Mouse (Mus musculus): ENCODE measurements around the gene Gpr143. TPM values are rescaled to one million over a fixed set of nuclear protein-coding genes. Genes with fewer than 3 reads are reported as not detected.

The Gpr143 gene
- polyA plus RNA-seq, 1 experiment from 2014 or later, result not detected

DNA sequence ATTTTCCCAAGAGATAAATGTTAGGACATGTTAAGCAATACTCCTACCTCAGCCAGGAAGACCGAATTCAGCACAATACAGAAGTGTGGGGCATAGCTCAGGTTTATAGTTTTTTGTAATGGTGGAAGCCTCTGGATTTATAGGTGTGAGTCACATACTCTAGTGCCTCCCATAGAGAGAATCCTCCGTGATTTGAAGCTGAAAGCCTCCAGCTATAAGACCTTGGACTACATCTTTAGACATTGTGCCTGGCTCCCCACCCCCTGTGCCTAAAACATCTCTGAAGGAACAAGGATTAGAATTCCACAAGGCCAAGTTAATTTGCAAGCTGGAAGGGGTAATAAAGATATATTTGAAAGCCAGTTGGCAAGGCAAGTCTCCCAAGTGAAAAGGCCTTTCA, 19.3 kb upstream of the Gpr143 start:
- H3K27me3 ChIP-seq (ENCODE audit: control insufficient read depth, insufficient read depth, low read length), result no peaks in the 10 kb centered on the region
- no peak overlapping the region for H3K27ac ChIP-seq (replicated peaks; ENCODE audit: low read depth, low read length)
- H3K4me1 ChIP-seq (ENCODE audit: control insufficient read depth, insufficient read depth, low read length), result no peaks in the 10 kb centered on the region
- no peak for ATAC-seq (ENCODE audit: insufficient number of reproducible peaks, low FRiP score, low TSS enrichment, low read depth)
- H3K9ac ChIP-seq (ENCODE audit: low read length), result no peak overlapping the region
- WGBS, result 39% methylated on average over 2 of the region's 2 CpGs
- H3K4me3 ChIP-seq (ENCODE audit: low read depth, low read length), result no peak overlapping the region
- no peak for DNase-seq (ENCODE audit: low spot score)
- H3K4me2 ChIP-seq (ENCODE audit: low read depth, severe bottlenecking), result no peak overlapping the region
- no peaks in the 10 kb centered on the region for H3K36me3 ChIP-seq (ENCODE audit: control insufficient read depth, insufficient read depth, low read length)
- no peaks in the 10 kb centered on the region for H3K9me3 ChIP-seq (ENCODE audit: control insufficient read depth, low read length)

- H3K9me3 ChIP-seq (ENCODE audit: control insufficient read depth, low read length), result no peaks in the 10 kb centered on the region
- H3K27me3 ChIP-seq (ENCODE audit: control insufficient read depth, insufficient read depth, low read length), result no peaks in the 10 kb centered on the region
- no peak for ATAC-seq (ENCODE audit: insufficient number of reproducible peaks, low FRiP score, low TSS enrichment, low read depth)
- H3K4me1 ChIP-seq (ENCODE audit: control insufficient read depth, insufficient read depth, low read length), result no peaks in the 10 kb centered on the region
- no peak overlapping the region for H3K4me3 ChIP-seq (ENCODE audit: low read depth, low read length)
- H3K9ac ChIP-seq (ENCODE audit: low read length), result no peak overlapping the region
- H3K27ac ChIP-seq (replicated peaks; ENCODE audit: low read depth, low read length), result no peak overlapping the region
- H3K4me2 ChIP-seq (ENCODE audit: low read depth, severe bottlenecking), result no peak overlapping the region
- H3K36me3 ChIP-seq (ENCODE audit: control insufficient read depth, insufficient read depth, low read length), result no peaks in the 10 kb centered on the region
- DNase-seq (ENCODE audit: low spot score), result no peak
- WGBS, result 70% methylated on average over 2 of the region's 2 CpGs
Observed at GRCm38 (mm10) chrX:152762855-152763254, 18.9 kb upstream of the Gpr143 start.

DNA sequence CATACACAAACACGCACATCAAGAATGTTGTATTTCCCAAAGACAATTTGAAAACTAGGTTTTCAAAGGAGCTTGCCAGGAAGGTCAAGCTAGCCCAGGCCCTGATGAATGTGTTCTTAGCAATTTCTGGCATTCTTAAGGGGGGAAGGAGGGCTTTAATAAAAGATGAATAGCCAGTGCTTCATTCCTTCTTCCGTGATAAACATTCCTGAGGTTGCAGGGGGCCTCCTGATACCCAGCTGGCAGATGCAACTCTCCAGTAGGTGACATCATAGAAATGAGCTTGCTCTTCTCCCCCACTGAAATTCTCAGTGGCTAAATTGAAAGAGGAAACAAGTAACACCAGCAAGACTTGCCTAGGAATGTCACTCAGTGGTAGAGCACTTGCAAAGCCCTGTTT, 17.6 kb upstream of the Gpr143 start:
- H3K4me3 ChIP-seq (ENCODE audit: low read depth, low read length), result no peak overlapping the region
- no peaks in the 10 kb centered on the region for H3K9me3 ChIP-seq (ENCODE audit: control insufficient read depth, low read length)
- H3K27ac ChIP-seq (replicated peaks; ENCODE audit: low read depth, low read length), result no peak overlapping the region
- no peak overlapping the region for H3K4me2 ChIP-seq (ENCODE audit: low read depth, severe bottlenecking)
- 61% methylated on average over 2 of the region's 2 CpGs for WGBS
- H3K4me1 ChIP-seq (ENCODE audit: control insufficient read depth, insufficient read depth, low read length), result no peaks in the 10 kb centered on the region
- no peak for ATAC-seq (ENCODE audit: insufficient number of reproducible peaks, low FRiP score, low TSS enrichment, low read depth)
- no peaks in the 10 kb centered on the region for H3K36me3 ChIP-seq (ENCODE audit: control insufficient read depth, insufficient read depth, low read length)
- no peak for DNase-seq (ENCODE audit: low spot score)
- H3K27me3 ChIP-seq (ENCODE audit: control insufficient read depth, insufficient read depth, low read length), result peaks cover 5% of the 10 kb centered on the region; the same call in 1 of the 2 replicates
- no peak overlapping the region for H3K9ac ChIP-seq (ENCODE audit: low read length)

GRCm38 (mm10) chrX:152768891-152769599, 12.7 kb upstream of the Gpr143 start, which contains the start of gene Shroom2:
Shroom2 (minus strand) TSS chrX:152769465.
- peak; percentile 46 for DNase-seq (ENCODE audit: low spot score)
- Histone ChIP-seq H3K27ac (replicated peaks; ENCODE audit: low read depth, low read length) (no peak within 1 kb of the TSS), H3K27me3 (ENCODE audit: control insufficient read depth, insufficient read depth, low read length) (peaks cover 18% of the 10 kb centered on the region)

GRCm38 (mm10) chrX:152769600-152770157, 12.0 kb upstream of the Gpr143 start:
- Histone ChIP-seq H3K36me3 (ENCODE audit: control insufficient read depth, insufficient read depth, low read length) (no peaks in the 10 kb centered on the region), H3K9me3 (ENCODE audit: control insufficient read depth, low read length) (no peaks in the 10 kb centered on the region), H3K4me2 (ENCODE audit: low read depth, severe bottlenecking) (peak overlapping the region; percentile 47), H3K4me1 (ENCODE audit: control insufficient read depth, insufficient read depth, low read length) (no peaks in the 10 kb centered on the region), H3K27ac (replicated peaks; ENCODE audit: low read depth, low read length) (no peak overlapping the region), H3K27me3 (ENCODE audit: control insufficient read depth, insufficient read depth, low read length) (peaks cover 18% of the 10 kb centered on the region), H3K4me3 (ENCODE audit: low read depth, low read length) (peak overlapping the region; percentile 49), H3K9ac (ENCODE audit: low read length) (peak overlapping the region; percentile 59)
- ATAC-seq (ENCODE audit: insufficient number of reproducible peaks, low FRiP score, low TSS enrichment, low read depth) (peak; percentile 94), DNase-seq (ENCODE audit: low spot score) (peak; percentile 82)
- WGBS, result 13% methylated on average over 30 of the region's 48 CpGs

More at GRCm38 (mm10) chrX:152768891-152769599, 12.7 kb upstream of the Gpr143 start, which contains the start of gene Shroom2:
- Histone ChIP-seq H3K4me3 (ENCODE audit: low read depth, low read length) (peak within 1 kb of the TSS; percentile 49), H3K4me2 (ENCODE audit: low read depth, severe bottlenecking) (peak within 1 kb of the TSS; percentile 47), H3K4me1 (ENCODE audit: control insufficient read depth, insufficient read depth, low read length) (no peaks in the 10 kb centered on the region), H3K9ac (ENCODE audit: low read length) (peak within 1 kb of the TSS; percentile 59), H3K36me3 (ENCODE audit: control insufficient read depth, insufficient read depth, low read length) (no peaks in the 10 kb centered on the region), H3K9me3 (ENCODE audit: control insufficient read depth, low read length) (no peaks in the 10 kb centered on the region)
- WGBS, result 12% methylated on average over 49 of the region's 55 CpGs
- peak; percentile 70 for ATAC-seq (ENCODE audit: insufficient number of reproducible peaks, low FRiP score, low TSS enrichment, low read depth)

- ATAC-seq (ENCODE audit: insufficient number of reproducible peaks, low FRiP score, low TSS enrichment, low read depth), result no peak
- Histone ChIP-seq H3K4me1 (ENCODE audit: control insufficient read depth, insufficient read depth, low read length) (no peaks in the 10 kb centered on the region), H3K27me3 (ENCODE audit: control insufficient read depth, insufficient read depth, low read length) (peaks cover 4% of the 10 kb centered on the region; the same call in 1 of the 2 replicates), H3K27ac (replicated peaks; ENCODE audit: low read depth, low read length) (no peak overlapping the region), H3K4me3 (ENCODE audit: low read depth, low read length) (no peak overlapping the region), H3K4me2 (ENCODE audit: low read depth, severe bottlenecking) (no peak overlapping the region), H3K9ac (ENCODE audit: low read length) (no peak overlapping the region), H3K9me3 (ENCODE audit: control insufficient read depth, low read length) (no peaks in the 10 kb centered on the region), H3K36me3 (ENCODE audit: control insufficient read depth, insufficient read depth, low read length) (no peaks in the 10 kb centered on the region)
- DNase-seq (ENCODE audit: low spot score), result no peak
- 75% methylated on average over 1 of the region's 1 CpGs for WGBS
Observed at GRCm38 (mm10) chrX:152788129-152788528, 6.4 kb downstream of the Gpr143 start.

DNA sequence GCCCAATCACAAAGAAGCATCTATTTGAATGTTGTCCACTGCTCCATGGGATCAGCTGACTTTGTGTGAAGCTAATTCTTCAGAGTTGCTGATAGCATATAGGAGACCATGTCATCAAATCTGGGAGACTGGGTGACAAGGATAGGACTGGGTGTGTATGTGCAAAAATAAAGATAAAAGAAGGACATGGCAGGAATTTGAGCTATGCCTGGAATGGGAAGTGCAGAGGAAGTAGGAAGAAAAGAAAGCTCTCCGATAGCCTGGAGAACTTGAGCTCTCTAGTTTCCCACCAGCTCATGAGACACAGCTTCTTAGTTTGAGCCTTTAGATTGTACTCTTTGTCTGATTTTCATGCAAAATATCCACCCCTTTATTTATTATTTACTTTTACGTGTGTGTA, 6.9 kb downstream of the Gpr143 start:
- no peak overlapping the region for H3K4me2 ChIP-seq (ENCODE audit: low read depth, severe bottlenecking)
- H3K27ac ChIP-seq (replicated peaks; ENCODE audit: low read depth, low read length), result no peak overlapping the region
- H3K4me1 ChIP-seq (ENCODE audit: control insufficient read depth, insufficient read depth, low read length), result no peaks in the 10 kb centered on the region
- ATAC-seq (ENCODE audit: insufficient number of reproducible peaks, low FRiP score, low TSS enrichment, low read depth) (no peak), DNase-seq (ENCODE audit: low spot score) (no peak)
- no peak overlapping the region for H3K9ac ChIP-seq (ENCODE audit: low read length)
- peaks cover 4% of the 10 kb centered on the region; the same call in 1 of the 2 replicates for H3K27me3 ChIP-seq (ENCODE audit: control insufficient read depth, insufficient read depth, low read length)
- WGBS, result 75% methylated on average over 2 of the region's 2 CpGs
- H3K36me3 ChIP-seq (ENCODE audit: control insufficient read depth, insufficient read depth, low read length), result no peaks in the 10 kb centered on the region
- H3K9me3 ChIP-seq (ENCODE audit: control insufficient read depth, low read length), result no peaks in the 10 kb centered on the region
- no peak overlapping the region for H3K4me3 ChIP-seq (ENCODE audit: low read depth, low read length)

DNA sequence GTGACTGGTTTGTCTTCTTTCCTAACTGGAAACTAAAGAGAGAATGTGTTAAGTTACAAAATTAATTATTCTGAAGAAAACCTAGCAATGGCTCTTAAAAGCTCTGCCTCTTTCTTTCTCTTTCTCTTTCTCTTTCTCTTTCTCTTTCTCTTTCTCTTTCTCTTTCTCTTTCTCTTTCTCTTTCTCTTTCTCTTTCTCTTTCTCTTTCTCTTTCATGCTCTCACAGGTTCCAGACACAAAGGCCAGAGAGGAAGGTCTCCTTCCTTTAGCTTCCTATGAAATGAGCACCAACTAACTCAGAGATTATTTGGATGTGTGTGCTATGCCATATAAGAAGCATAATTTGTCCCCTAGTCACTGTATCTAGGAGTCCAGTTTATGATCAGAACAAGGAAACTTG, 23.6 kb downstream of the Gpr143 start:
- ATAC-seq (ENCODE audit: insufficient number of reproducible peaks, low FRiP score, low TSS enrichment, low read depth) (no peak), DNase-seq (ENCODE audit: low spot score) (no peak)
- no peaks in the 10 kb centered on the region for H3K4me1 ChIP-seq (ENCODE audit: control insufficient read depth, insufficient read depth, low read length)
- peaks cover 3% of the 10 kb centered on the region; the same call in 1 of the 2 replicates for H3K27me3 ChIP-seq (ENCODE audit: control insufficient read depth, insufficient read depth, low read length)
- no peak overlapping the region for H3K27ac ChIP-seq (replicated peaks; ENCODE audit: low read depth, low read length)
- H3K4me2 ChIP-seq (ENCODE audit: low read depth, severe bottlenecking), result no peak overlapping the region
- no peak overlapping the region for H3K9ac ChIP-seq (ENCODE audit: low read length)
- no peaks in the 10 kb centered on the region for H3K9me3 ChIP-seq (ENCODE audit: control insufficient read depth, low read length)
- no peak overlapping the region for H3K4me3 ChIP-seq (ENCODE audit: low read depth, low read length)
- H3K36me3 ChIP-seq (ENCODE audit: control insufficient read depth, insufficient read depth, low read length), result no peaks in the 10 kb centered on the region
